Mouse (Mus musculus): ENCODE results near the gene Slamf6. TPM values are rescaled to one million over a fixed set of nuclear protein-coding genes. Genes with fewer than 3 reads are reported as not detected.

The Slamf6 gene
- polyA plus RNA-seq (2012; ENCODE audit: low replicate concordance): 0.90 and 3.1 TPM in 2 replicates

GRCm38 (mm10) chr1:171917305-171918039 lies at the start of gene Slamf6:
Gene Slamf6, plus strand, starts transcription at chr1:171917515.

GRCm38 (mm10) chr1:171895364-171895763 lies 22.0 kb upstream of the Slamf6 start, which contains the start of gene Gm10521:
Gene Gm10521, plus strand, starts transcription at chr1:171895664.

Other genes starting within 250 kb of the Slamf6 start
- 0.25 and 1.9 TPM in 2 replicates for gene Cd48, start 235.5 kb upstream of the Slamf6 start, polyA plus RNA-seq (2012; ENCODE audit: low replicate concordance)
- 0.30 and 1.2 TPM in 2 replicates for gene Slamf1, start 150.4 kb upstream of the Slamf6 start, polyA plus RNA-seq (2012; ENCODE audit: low replicate concordance)
- 0.41 and 1.3 TPM in 2 replicates for gene Cd84, start 77.8 kb upstream of the Slamf6 start, polyA plus RNA-seq (2012; ENCODE audit: low replicate concordance)
- 0.09 TPM in 1 of 2 replicates, not detected in the other for gene Gm10521, start 21.9 kb upstream of the Slamf6 start, polyA plus RNA-seq (2012; ENCODE audit: low replicate concordance)
- gene Vangl2, start 110.9 kb downstream of the Slamf6 start, polyA plus RNA-seq (2012; ENCODE audit: low replicate concordance): 0.93 and 1.9 TPM in 2 replicates
- 0.14 TPM in 1 of 2 replicates, not detected in the other for gene Nhlh1, start 140.1 kb downstream of the Slamf6 start, polyA plus RNA-seq (2012; ENCODE audit: low replicate concordance)
- gene Copa, start 165.0 kb downstream of the Slamf6 start, polyA plus RNA-seq (2012; ENCODE audit: low replicate concordance): 14.1 and 20.1 TPM in 2 replicates
- 3.6 and 8.9 TPM in 2 replicates for gene Ncstn, start 165.3 kb downstream of the Slamf6 start, polyA plus RNA-seq (2012; ENCODE audit: low replicate concordance)
- 6.4 and 23.3 TPM in 2 replicates for gene Pex19, start 209.2 kb downstream of the Slamf6 start, polyA plus RNA-seq (2012; ENCODE audit: low replicate concordance)
- 53.7 and 56.5 TPM in 2 replicates for gene Dcaf8, start 230.6 kb downstream of the Slamf6 start, polyA plus RNA-seq (2012; ENCODE audit: low replicate concordance)